22 mouse cellular contexts compared by ENCODE assay signal in genomic region chr16:91140991-91141630, GRCm38 (mm10). TPM values are rescaled to one million over a fixed set of nuclear protein-coding genes. Genes with fewer than 3 reads are reported as not detected.
DNase-seq lines count a peak whose midpoint lies in the region; ATAC-seq lines count a peak whose summit lies in the region.
"Had no signal": no experiment of that assay in that cellular context is flagged by ENCODE, and none has a peak within 500 bp of the region (broad histone marks: within the 10 kb centered on the region; RNA-seq: fewer than 3 reads in every experiment).

No protein-coding gene starts in this region.

- H3K4me2 ChIP-seq in forebrain, embryonic 15.5 days (replicated peaks), result peak overlapping the region; percentile 35
- H3K4me2 ChIP-seq in midbrain, embryonic 15.5 days, result no peak overlapping the region
- H3K4me2 ChIP-seq: embryonic facial prominence, embryonic 12.5 days had no signal

- peak; percentile 12 for DNase-seq in ZHBTc4 (ENCODE audit: low read depth, low spot score)
- DNase-seq in embryo, embryonic 11 days, result peak; percentile 31
- DNase-seq in left cerebral cortex, adult 18-20 months (ENCODE audit: low spot score in 2 of 2), result no peak
- no peak for DNase-seq in spleen, postnatal 14 days (ENCODE audit: low spot score in 2 of 2)
- DNase-seq in thymus, postnatal 14 days, result no peak
- DNase-seq: adrenal gland, postnatal 10 days; cerebellum, adult 9-10 months; gastrocnemius, adult 2 months; heart, adult 11 months; kidney, adult 8-10 months; lung, postnatal 10 days; spleen, adult 18-20 months had no signal

- H3K36me3 ChIP-seq in forebrain, embryonic 15.5 days, result no peaks in the 10 kb centered on the region
- no peaks in the 10 kb centered on the region for H3K36me3 ChIP-seq in midbrain, embryonic 15.5 days (replicated peaks)
- H3K36me3 ChIP-seq: embryonic facial prominence, embryonic 12.5 days; limb, embryonic 12.5 days; neural tube, embryonic 12.5 days had no signal

- 0 out of 2 replicates have a peak, but pooled peaks have one; percentile 24 for ATAC-seq in forebrain, embryonic 15.5 days (replicated peaks)
- peak; percentile 65; the same call in 1 of the 2 replicates for ATAC-seq in midbrain, embryonic 15.5 days (replicated peaks)

- H3K27ac ChIP-seq in forebrain, embryonic 15.5 days (replicated peaks), result peak overlapping the region; percentile 67
- no peak overlapping the region for H3K27ac ChIP-seq in midbrain, embryonic 15.5 days
- H3K27ac ChIP-seq: embryonic facial prominence, embryonic 12.5 days; gastrocnemius, adult 2 months; hindbrain, postnatal 0 days; limb, embryonic 12.5 days; liver, embryonic 14.5 days; neural tube, embryonic 12.5 days had no signal

- H3K4me3 ChIP-seq in forebrain, embryonic 15.5 days, result 0 out of 2 replicates have a peak overlapping the region, but pooled peaks have one; percentile 11
- no peak overlapping the region for H3K4me3 ChIP-seq in midbrain, embryonic 15.5 days
- H3K4me3 ChIP-seq: embryonic facial prominence, embryonic 12.5 days; gastrocnemius, adult 2 months; limb, embryonic 12.5 days; megakaryocyte, embryonic 14.5 days; neural tube, embryonic 12.5 days had no signal

- H3K4me1 ChIP-seq in forebrain, embryonic 15.5 days, result peaks cover 30% of the 10 kb centered on the region
- H3K4me1 ChIP-seq in midbrain, embryonic 15.5 days, result peaks cover 17% of the 10 kb centered on the region
- H3K4me1 ChIP-seq: embryonic facial prominence, embryonic 12.5 days; megakaryocyte, embryonic 14.5 days had no signal

- 0 out of 2 replicates have a peak, but pooled peaks cover 7% of the 10 kb centered on the region for H3K27me3 ChIP-seq in forebrain, embryonic 15.5 days
- peaks cover 48% of the 10 kb centered on the region for H3K27me3 ChIP-seq in midbrain, embryonic 15.5 days (replicated peaks)

- WGBS in forebrain, embryonic 15.5 days, result 6% methylated on average over 20 of the region's 20 CpGs
- WGBS in midbrain, embryonic 15.5 days, result 16% methylated on average over 20 of the region's 20 CpGs

- H3K9me3 ChIP-seq in forebrain, embryonic 15.5 days, result no peaks in the 10 kb centered on the region
- no peaks in the 10 kb centered on the region; the same call in 1 of the 2 replicates for H3K9me3 ChIP-seq in midbrain, embryonic 15.5 days

- H3K9ac ChIP-seq in forebrain, embryonic 15.5 days (replicated peaks), result 0 out of 2 replicates have a peak overlapping the region, but pooled peaks have one; percentile 22
- no peak overlapping the region for H3K9ac ChIP-seq in midbrain, embryonic 15.5 days
- H3K9ac ChIP-seq: embryonic facial prominence, embryonic 12.5 days; limb, embryonic 12.5 days; liver, embryonic 14.5 days; neural tube, embryonic 12.5 days had no signal

RNA-seq across cellular contexts. Expression of gene 4932438H23Rik, which starts 46.2 kb away (rescaled TPM):
- 0.60 and 0.89 TPM in 2 replicates for polyA plus RNA-seq in forebrain, embryonic 15.5 days (2015; fragmentation: Nextera tagmentation; extraction: Ambion mirVana)
- polyA plus RNA-seq in midbrain, embryonic 15.5 days (2015; fragmentation: Nextera tagmentation; extraction: Ambion mirVana), result 0.72 and 1.3 TPM in 2 replicates
- 1 to 10 TPM in 1 of 2 experiments, under 1 TPM in 1; 0.75 to 1.1 TPM for total RNA-seq in left cerebral cortex, adult 18-20 months (2021)
- total RNA-seq: MEL had no signal
- polyA plus RNA-seq: heart, embryonic 16.5 days; limb, embryonic 12.5 days; liver, embryonic 14.5 days had no signal

Comparison
In these comparisons a context has a peak if more than half of its experiments do, and no peak if none do; other contexts are left out.
1. DNase-seq: peak in ZHBTc4 (single experiment) and embryo, embryonic 11 days (single experiment); none in left cerebral cortex, adult 18-20 months (0 of 2), spleen, postnatal 14 days (0 of 2) and thymus, postnatal 14 days (single experiment).